Mouse (Mus musculus) hindbrain, embryonic 16.5 days (tissue): ENCODE measurements at regions not wholly inside any gene's neighbourhood (a gene's known extent, or its start where the extent isn't known, plus 50 kb on each side); places are given as distances from the start of the nearest gene placed in this dataset.

ENCODE experiments used
- ATAC-seq: fragments of 200-750 bp; cut with Nextera tagmentation; 2 replicates; pipeline ENCODE4 v1.8.0; 2017; ENCODE audit warnings: moderate TSS enrichment, moderate library complexity
- H3K27ac ChIP-seq: fragments of 300-500 bp; sonication (generic); 2 replicates; pipeline ENCODE4 v1.5.1; 2014; ENCODE audit warnings: low read depth, mild to moderate bottlenecking, control low read depth, low read length, moderate library complexity
- H3K27me3 ChIP-seq: fragments of 300-500 bp; sonication (generic); replicated peaks from 2 replicates; pipeline ENCODE4 v1.6.1; 2014; ENCODE audit warnings: low read length; ENCODE audit not compliant: control insufficient read depth, insufficient read depth
- H3K36me3 ChIP-seq: fragments of 300-500 bp; sonication (generic); 2 replicates; pipeline ENCODE4 v1.6.1; 2014; ENCODE audit warnings: mild to moderate bottlenecking, low read length, moderate library complexity, mixed read lengths; ENCODE audit not compliant: control insufficient read depth, insufficient read depth
- H3K4me1 ChIP-seq: fragments of 300-500 bp; sonication (generic); 2 replicates; pipeline ENCODE4 v1.6.1; 2014; ENCODE audit warnings: low read depth, low read length; ENCODE audit not compliant: control insufficient read depth, insufficient read depth
- H3K4me2 ChIP-seq: fragments of 300-500 bp; sonication (generic); 2 replicates; pipeline ENCODE4 v1.6.1; 2014; ENCODE audit warnings: mild to moderate bottlenecking, low read length, control low read depth, moderate library complexity
- H3K4me3 ChIP-seq: fragments of 300-500 bp; sonication (generic); 2 replicates; pipeline ENCODE4 v1.5.1; 2014; ENCODE audit warnings: mild to moderate bottlenecking, low read length, control low read depth, moderate library complexity
- H3K9ac ChIP-seq: fragments of 300-500 bp; sonication (generic); 2 replicates; pipeline ENCODE4 v1.6.1; 2014; ENCODE audit warnings: low read depth, mild to moderate bottlenecking, control low read depth, low read length, moderate library complexity
- H3K9me3 ChIP-seq: fragments of 300-500 bp; sonication (generic); 2 replicates; pipeline ENCODE4 v1.6.1; 2014; ENCODE audit warnings: mild to moderate bottlenecking, low read length, moderate library complexity; ENCODE audit not compliant: control insufficient read depth
- WGBS: fragments of 180-500 bp; shearing (Covaris S2); extraction: QIAGEN DNeasy Blood & Tissue Kit; methylation state at CpG from one replicate; pipeline ENCODE4 v1.1.7; 2014; 5-methylcytosine and 5-hydroxymethylcytosine counted together

- WGBS: 89% methylated on average over 6 of the region's 6 CpGs
- Histone ChIP-seq H3K36me3 (no peaks in the 10 kb centered on the region), H3K4me2 (no peak overlapping the region), H3K9me3 (no peaks in the 10 kb centered on the region), H3K4me1 (no peaks in the 10 kb centered on the region), H3K9ac (no peak overlapping the region), H3K27ac (no peak overlapping the region), H3K4me3 (no peak overlapping the region), H3K27me3 (no peaks in the 10 kb centered on the region)
- ATAC-seq: no peak
Measured at GRCm38 (mm10) chr3:103496083-103496482, 78.9 kb upstream of the Syt6 start.

DNA sequence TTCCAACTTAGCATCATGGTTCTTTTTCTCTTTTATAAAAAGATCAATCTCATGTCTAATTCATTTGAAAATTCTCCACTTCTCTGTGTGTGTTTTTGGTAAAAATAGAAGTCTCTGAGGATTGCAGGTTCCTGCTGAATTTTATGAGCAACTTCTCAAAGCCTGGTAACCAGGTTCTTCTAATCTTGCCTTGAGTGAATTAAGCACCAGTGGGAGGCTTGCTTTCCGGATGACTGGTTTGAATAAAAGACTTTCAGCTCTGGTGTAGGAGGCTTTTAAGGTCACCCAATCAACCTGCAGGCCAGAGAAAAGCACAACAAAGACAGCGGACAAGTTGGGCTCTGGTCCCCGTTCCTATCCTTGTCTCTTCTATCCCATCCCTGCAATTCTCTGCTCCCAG lies 78.3 kb upstream of the Syt6 start:
- no peak for ATAC-seq

DNA sequence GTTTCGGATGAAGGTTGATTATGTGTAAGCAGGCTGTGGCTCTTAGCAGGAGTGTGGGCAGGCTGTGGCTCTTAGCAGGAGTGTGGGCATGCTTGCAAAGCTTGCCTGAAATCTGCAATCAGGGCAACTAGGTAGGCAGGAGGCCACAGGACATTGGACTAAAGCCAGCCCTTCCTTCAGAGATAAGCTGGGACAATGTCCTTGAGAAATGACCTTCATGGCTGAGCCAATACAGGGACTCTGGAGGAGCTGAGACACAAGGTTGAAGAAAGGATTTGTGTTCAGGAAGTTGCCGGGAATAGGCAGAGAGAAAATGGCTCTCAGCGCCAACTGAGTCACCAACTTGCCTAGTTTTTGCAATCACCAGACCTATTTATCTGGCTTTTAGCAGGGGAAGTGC lies 77.3 kb upstream of the Syt6 start:
- no peak for ATAC-seq
- no peak overlapping the region for H3K4me2 ChIP-seq
- H3K36me3 ChIP-seq: no peaks in the 10 kb centered on the region
- H3K9ac ChIP-seq: no peak overlapping the region
- no peak overlapping the region for H3K4me3 ChIP-seq
- H3K27ac ChIP-seq: no peak overlapping the region
- H3K27me3 ChIP-seq: no peaks in the 10 kb centered on the region
- no peaks in the 10 kb centered on the region for H3K9me3 ChIP-seq
- 91% methylated on average over 3 of the region's 3 CpGs for WGBS
- H3K4me1 ChIP-seq: no peaks in the 10 kb centered on the region

More for the DNA sequence above, 78.3 kb upstream of the Syt6 start:
- H3K9ac ChIP-seq: no peak overlapping the region
- H3K4me2 ChIP-seq: no peak overlapping the region
- no peaks in the 10 kb centered on the region for H3K36me3 ChIP-seq
- H3K4me3 ChIP-seq: no peak overlapping the region
- no peaks in the 10 kb centered on the region for H3K4me1 ChIP-seq
- WGBS: 38% methylated on average over 3 of the region's 3 CpGs
- no peak overlapping the region for H3K27ac ChIP-seq
- H3K9me3 ChIP-seq: no peaks in the 10 kb centered on the region
- no peaks in the 10 kb centered on the region for H3K27me3 ChIP-seq

DNA sequence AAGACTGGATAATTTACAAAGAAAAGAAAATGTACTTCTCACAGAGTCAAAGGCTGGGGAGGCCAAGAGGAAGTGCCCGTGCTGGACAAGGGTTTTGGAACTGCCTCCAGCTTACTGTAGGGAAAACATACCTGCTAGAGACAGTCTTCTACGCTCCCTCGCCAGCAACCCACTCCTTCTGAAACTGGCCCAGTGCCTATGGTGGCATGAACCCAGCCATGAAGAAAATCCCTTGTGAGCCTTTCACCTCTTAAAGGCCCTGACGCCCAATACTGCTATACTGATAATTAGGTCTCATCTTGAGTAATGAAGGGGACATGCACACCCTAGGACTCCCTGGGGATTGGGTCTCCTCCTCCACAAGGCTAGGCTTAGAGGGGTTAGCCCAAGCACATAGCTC lies 76.6 kb upstream of the Syt6 start:
- H3K36me3 ChIP-seq: no peaks in the 10 kb centered on the region
- no peak overlapping the region for H3K4me2 ChIP-seq
- WGBS: 78% methylated on average over 4 of the region's 4 CpGs
- no peak for ATAC-seq
- H3K27ac ChIP-seq: no peak overlapping the region
- H3K4me3 ChIP-seq: no peak overlapping the region
- no peaks in the 10 kb centered on the region for H3K27me3 ChIP-seq
- H3K4me1 ChIP-seq: no peaks in the 10 kb centered on the region
- no peaks in the 10 kb centered on the region for H3K9me3 ChIP-seq
- H3K9ac ChIP-seq: no peak overlapping the region

DNA sequence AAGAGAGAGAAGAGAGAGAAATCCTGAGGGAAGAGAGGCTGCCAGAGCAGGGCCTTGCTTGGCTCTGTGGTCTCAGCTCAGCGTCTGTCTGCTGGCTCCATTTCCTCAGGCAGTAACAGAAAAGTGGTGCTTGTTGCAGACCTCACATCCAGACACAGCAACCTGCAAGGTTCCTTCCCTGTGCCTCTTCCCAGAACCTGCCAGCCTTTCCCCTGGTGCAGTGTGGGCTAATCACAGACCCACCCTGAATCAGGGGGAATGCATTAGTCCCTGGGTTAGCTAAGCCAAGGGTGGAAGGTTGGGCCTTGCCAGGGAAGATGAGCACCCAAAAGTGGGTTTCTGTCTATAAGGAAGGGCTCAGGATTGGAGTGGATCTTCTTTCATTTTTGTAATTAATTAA lies 75.2 kb upstream of the Syt6 start:
- H3K27ac ChIP-seq: no peak overlapping the region
- H3K4me1 ChIP-seq: no peaks in the 10 kb centered on the region
- WGBS: 33% methylated on average over 1 of the region's 1 CpGs
- no peak overlapping the region for H3K4me2 ChIP-seq
- no peaks in the 10 kb centered on the region for H3K9me3 ChIP-seq
- no peak overlapping the region for H3K4me3 ChIP-seq
- no peak for ATAC-seq
- H3K36me3 ChIP-seq: no peaks in the 10 kb centered on the region
- H3K27me3 ChIP-seq: no peaks in the 10 kb centered on the region
- no peak overlapping the region for H3K9ac ChIP-seq

GRCm38 (mm10) chr3:103500366-103500765 lies 74.7 kb upstream of the Syt6 start:
- ATAC-seq: no peak
- 64% methylated on average over 4 of the region's 4 CpGs for WGBS
- H3K36me3 ChIP-seq: no peaks in the 10 kb centered on the region
- H3K9me3 ChIP-seq: no peaks in the 10 kb centered on the region
- H3K4me3 ChIP-seq: no peak overlapping the region
- no peak overlapping the region for H3K27ac ChIP-seq
- no peaks in the 10 kb centered on the region for H3K4me1 ChIP-seq
- no peak overlapping the region for H3K9ac ChIP-seq
- H3K27me3 ChIP-seq: no peaks in the 10 kb centered on the region
- H3K4me2 ChIP-seq: no peak overlapping the region

GRCm38 (mm10) chr3:103504160-103504559 lies 70.9 kb upstream of the Syt6 start:
- Histone ChIP-seq H3K27me3 (no peaks in the 10 kb centered on the region), H3K9me3 (no peaks in the 10 kb centered on the region), H3K36me3 (no peaks in the 10 kb centered on the region), H3K4me2 (no peak overlapping the region), H3K27ac (no peak overlapping the region), H3K4me3 (no peak overlapping the region), H3K9ac (no peak overlapping the region), H3K4me1 (no peaks in the 10 kb centered on the region)
- WGBS: 84% methylated on average over 3 of the region's 3 CpGs
- ATAC-seq: no peak

- no peak overlapping the region for H3K4me3 ChIP-seq
- H3K27ac ChIP-seq: no peak overlapping the region
- no peaks in the 10 kb centered on the region for H3K27me3 ChIP-seq
- no peaks in the 10 kb centered on the region for H3K9me3 ChIP-seq
- 76% methylated on average over 6 of the region's 6 CpGs for WGBS
- H3K4me2 ChIP-seq: no peak overlapping the region
- H3K4me1 ChIP-seq: no peaks in the 10 kb centered on the region
- ATAC-seq: peak; percentile 42; the same call in 1 of the 2 replicates
- H3K36me3 ChIP-seq: no peaks in the 10 kb centered on the region
- no peak overlapping the region for H3K9ac ChIP-seq
Measured at GRCm38 (mm10) chr3:103513411-103513810, 61.6 kb upstream of the Syt6 start.

- WGBS: 70% methylated on average over 7 of the region's 7 CpGs
Measured at GRCm38 (mm10) chr3:103514061-103514460, 61.0 kb upstream of the Syt6 start.

GRCm38 (mm10) chr3:103515946-103516345 lies 59.1 kb upstream of the Syt6 start:
- WGBS: 64% methylated on average over 5 of the region's 5 CpGs
- Histone ChIP-seq H3K4me2 (no peak overlapping the region), H3K27ac (no peak overlapping the region), H3K36me3 (no peaks in the 10 kb centered on the region), H3K4me3 (no peak overlapping the region), H3K9ac (no peak overlapping the region), H3K4me1 (no peaks in the 10 kb centered on the region), H3K9me3 (no peaks in the 10 kb centered on the region), H3K27me3 (no peaks in the 10 kb centered on the region)
- no peak for ATAC-seq

More at GRCm38 (mm10) chr3:103514061-103514460, 61.0 kb upstream of the Syt6 start:
- Histone ChIP-seq H3K4me3 (no peak overlapping the region), H3K4me2 (no peak overlapping the region), H3K36me3 (no peaks in the 10 kb centered on the region), H3K9ac (no peak overlapping the region), H3K4me1 (no peaks in the 10 kb centered on the region), H3K9me3 (no peaks in the 10 kb centered on the region), H3K27ac (no peak overlapping the region), H3K27me3 (no peaks in the 10 kb centered on the region)
- ATAC-seq: no peak
